Mouse (Mus musculus) megakaryocyte, embryonic 14.5 days (primary cell): ENCODE data around the gene Mccc2.

ENCODE experiments used
- FLI1 ChIP-seq: IDR thresholded peaks from 2 replicates; pipeline ENCODE4 v1.6.1; 2012; ENCODE audit warnings: low read length, inconsistent platforms, mixed read lengths
- GATA1 ChIP-seq: IDR thresholded peaks from 3 replicates; pipeline ENCODE4 v1.6.1; 2012; ENCODE audit warnings: mixed read lengths, low read length, inconsistent platforms, borderline replicate concordance

DNA sequence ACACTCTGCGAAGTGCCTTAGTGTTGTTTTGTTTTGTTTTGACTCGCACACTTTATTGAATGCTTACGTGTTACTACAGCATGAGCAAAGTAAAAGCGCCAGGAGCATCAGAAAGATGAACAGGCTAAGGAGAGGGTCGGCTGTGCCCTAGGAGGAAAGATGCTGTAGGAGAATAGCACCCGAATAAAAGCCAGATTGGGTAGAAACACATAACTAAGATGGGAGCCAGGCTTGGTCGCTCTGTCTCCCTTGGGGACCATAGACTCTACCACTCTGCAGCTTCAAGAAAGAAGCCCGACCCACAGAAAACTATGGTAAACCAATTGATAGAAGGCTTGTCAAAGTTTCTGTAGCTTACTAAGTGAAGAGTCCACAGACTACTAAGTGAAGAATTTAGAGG lies 498 bp upstream of the Mccc2 start:
- TF ChIP-seq GATA1 (no peak), FLI1 (no peak)
